Mouse (Mus musculus) Patski (cell line): ENCODE data around the gene Ptprk. TPM values are rescaled to one million over a fixed set of nuclear protein-coding genes. Genes with fewer than 3 reads are reported as not detected.

ENCODE experiments used
- ATAC-seq: fragments of 100-300 bp; one replicate; pipeline ENCODE4 v1.8.0; 2021
- CTCF ChIA-PET: fragments of 350-600 bp; sonication (Branson Sonifier 250); formaldehyde crosslinking; loops from one replicate; lab custom pipeline; 2022; ENCODE audit warnings: inconsistent platforms; lab: Charles Lee
- POLR2A ChIA-PET: fragments of 350-600 bp; sonication (Branson Sonifier 250); formaldehyde crosslinking; loops from one replicate; lab custom pipeline; 2022; ENCODE audit warnings: antibody characterized with exemption, inconsistent platforms; lab: Charles Lee
- DNase-seq: peaks from one replicate; pipeline ENCODE4 v3.0.0-alpha.2; 2011; ENCODE audit warnings: low read depth, low spot score
- H3K27me3 ChIP-seq: fragments of 371-371 bp; one replicate; pipeline ENCODE4 v1.5.1; 2021
- CTCF ChIP-seq: fragments of 100-300 bp; IDR thresholded peaks from one replicate; pipeline ENCODE4 v1.5.1; 2021
- in situ Hi-C: fragments of 300-500 bp; cut with MboI; formaldehyde crosslinking; loops from 3 replicates; pipeline ENCODE4 v1.11.1; 2018; ENCODE audit warnings: low pct_unique_long_range_greater_than_20kb, mixed read lengths
- polyA plus RNA-seq: library from polyadenylated mRNA; unstranded; gene quantifications from one replicate; pipeline ENCODE4 v1.2.3, GENCODE M21; 2021

The Ptprk gene
- polyA plus RNA-seq, 1 experiment from 2014 or later = 88.2 TPM

- CTCF ChIA-PET = no interaction called here
- no peak for TF ChIP-seq CTCF
- POLR2A ChIA-PET = no interaction called here
- ATAC-seq = no peak
- no peaks in the 10 kb centered on the region for H3K27me3 ChIP-seq
- no peak for DNase-seq
- in situ Hi-C loops = no loop called here
Measured at GRCm38 (mm10) chr10:28138399-28138798, 63.8 kb downstream of the Ptprk start.

- ATAC-seq = no peak
- ChIA-PET POLR2A (no interaction called here), CTCF (no interaction called here)
- in situ Hi-C loops = no loop called here
- no peak for TF ChIP-seq CTCF
- no peak for DNase-seq
- H3K27me3 ChIP-seq = no peaks in the 10 kb centered on the region
Measured at GRCm38 (mm10) chr10:28144459-28144858, 69.8 kb downstream of the Ptprk start.

GRCm38 (mm10) chr10:28145326-28145725 is 70.7 kb downstream of the Ptprk start:
- CTCF ChIA-PET = no interaction called here
- TF ChIP-seq CTCF = no peak
- ATAC-seq (no peak), DNase-seq (no peak)
- H3K27me3 ChIP-seq = no peaks in the 10 kb centered on the region
- POLR2A ChIA-PET = no interaction called here
- in situ Hi-C loops = no loop called here

GRCm38 (mm10) chr10:28155688-28156685 is 81.4 kb downstream of the Ptprk start:
- TF ChIP-seq CTCF = no peak
- ATAC-seq (no peak), DNase-seq (no peak)
- ChIA-PET POLR2A (no interaction called here), CTCF (interaction anchor here (1.1 kb wide), 1 partner anchor 33 kb away, joined by 3 read pairs; no protein-coding TSS in a partner anchor)
- in situ Hi-C loops = no loop called here
- H3K27me3 ChIP-seq = no peaks in the 10 kb centered on the region

- DNase-seq (no peak), ATAC-seq (no peak)
- TF ChIP-seq CTCF = no peak
- in situ Hi-C loops = no loop called here
- POLR2A ChIA-PET = no interaction called here
- CTCF ChIA-PET = no interaction called here
- no peaks in the 10 kb centered on the region for H3K27me3 ChIP-seq
Measured at GRCm38 (mm10) chr10:28159716-28160115, 85.1 kb downstream of the Ptprk start.

- no peak for ATAC-seq
- no peak for TF ChIP-seq CTCF
- DNase-seq = no peak
- CTCF ChIA-PET = interaction anchor here (0.9 kb wide), 1 partner anchor 13 kb away, joined by 3 read pairs; no protein-coding TSS in a partner anchor
- in situ Hi-C loops = no loop called here
- H3K27me3 ChIP-seq = no peaks in the 10 kb centered on the region
- POLR2A ChIA-PET = no interaction called here
Measured at GRCm38 (mm10) chr10:28161306-28161705, 86.7 kb downstream of the Ptprk start.

GRCm38 (mm10) chr10:28164250-28164649 is 89.6 kb downstream of the Ptprk start:
- TF ChIP-seq CTCF = no peak

GRCm38 (mm10) chr10:28164746-28165145 is 90.1 kb downstream of the Ptprk start:
- ChIA-PET POLR2A (interaction anchor here (0.7 kb wide), 1 partner anchor 27 kb away, joined by 3 read pairs; no protein-coding TSS in a partner anchor), CTCF (interaction anchor here (1.3 to 1.6 kb wide), 2 partner anchors 10 to 60 kb away, joined by 3 to 4 read pairs; no protein-coding TSS in a partner anchor)
- DNase-seq (no peak), ATAC-seq (no peak)
- in situ Hi-C loops = loop anchor here (5.0 kb wide), 1 partner anchor 87 kb away; no protein-coding TSS in a partner anchor
- H3K27me3 ChIP-seq = no peaks in the 10 kb centered on the region
- TF ChIP-seq CTCF = no peak

More at GRCm38 (mm10) chr10:28164250-28164649, 89.6 kb downstream of the Ptprk start:
- no peaks in the 10 kb centered on the region for H3K27me3 ChIP-seq
- POLR2A ChIA-PET = interaction anchor here (0.7 kb wide), 1 partner anchor 27 kb away, joined by 3 read pairs; no protein-coding TSS in a partner anchor
- CTCF ChIA-PET = interaction anchor here (1.6 kb wide), 1 partner anchor 60 kb away, joined by 3 read pairs; no protein-coding TSS in a partner anchor
- ATAC-seq (no peak), DNase-seq (no peak)
- in situ Hi-C loops = no loop called here

- in situ Hi-C loops = loop anchor here (5.0 kb wide), 1 partner anchor 89 kb away; no protein-coding TSS in a partner anchor
- ChIA-PET CTCF (interaction anchor here (1.2 to 2.0 kb wide), 2 partner anchors 14 to 91 kb away, joined by 3 to 4 read pairs; no protein-coding TSS in a partner anchor), POLR2A (interaction anchor here (1.2 kb wide), 1 partner anchor 92 kb away, joined by 4 read pairs; the partner anchor contains the start of gene Ptprk)
- H3K27me3 ChIP-seq = no peaks in the 10 kb centered on the region
- ATAC-seq = no peak
- TF ChIP-seq CTCF = no peak
- DNase-seq = no peak
Measured at GRCm38 (mm10) chr10:28166610-28167009, 92.0 kb downstream of the Ptprk start.

- peak; percentile 84 for ATAC-seq
- H3K27me3 ChIP-seq = no peaks in the 10 kb centered on the region
- TF ChIP-seq CTCF = no peak
- DNase-seq = peak; percentile 82
- ChIA-PET POLR2A (interaction anchor here (1.2 kb wide), 1 partner anchor 92 kb away, joined by 4 read pairs; the partner anchor contains the start of gene Ptprk), CTCF (interaction anchor here (1.2 to 2.0 kb wide), 2 partner anchors 13 to 91 kb away, joined by 3 to 4 read pairs; no protein-coding TSS in a partner anchor)
- in situ Hi-C loops = loop anchor here (5.0 kb wide), 1 partner anchor 90 kb away; no protein-coding TSS in a partner anchor
Measured at GRCm38 (mm10) chr10:28167097-28167496, 92.5 kb downstream of the Ptprk start.
